Mouse (Mus musculus): Measurements from ENCODE around the gene Hmgb1. TPM values are rescaled to one million over a fixed set of nuclear protein-coding genes. Genes with fewer than 3 reads are reported as not detected.

Gene Hmgb1
- polyA plus RNA-seq, 2 experiments: 577 to 1,456 TPM

DNA sequence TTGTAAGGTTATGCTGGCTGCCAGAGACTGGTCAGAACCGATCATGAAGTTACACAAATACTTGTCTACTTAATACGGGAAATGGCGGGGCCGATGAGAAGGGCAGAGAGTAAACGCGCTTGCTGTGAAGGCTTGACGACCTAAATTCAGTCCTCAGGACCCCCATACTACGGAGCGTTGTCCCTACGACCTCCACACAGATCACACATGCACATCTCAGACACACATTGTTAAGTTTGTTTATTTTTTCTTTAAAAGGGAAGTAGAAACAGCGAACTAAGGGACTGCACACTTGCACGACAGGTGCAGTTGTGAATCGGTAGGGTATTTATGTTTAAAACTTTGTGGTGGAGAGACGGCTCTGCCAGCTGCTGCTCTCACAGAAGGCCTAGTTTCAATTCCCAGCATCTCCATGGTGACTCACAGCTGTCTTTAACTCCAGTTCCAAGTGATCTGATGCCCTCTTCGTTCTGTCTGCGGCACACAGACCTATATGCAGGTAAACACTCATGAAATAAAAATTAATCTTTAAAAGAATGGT lies 64.9 kb downstream of the Hmgb1 start:
- no peak overlapping the region for H3K4me2 ChIP-seq (replicated peaks; ENCODE audit: low read depth, low read length, severe bottlenecking)
- H3K4me1 ChIP-seq (ENCODE audit: control insufficient read depth, insufficient read depth, low read length): 0 out of 2 replicates have a peak, but pooled peaks cover 3% of the 10 kb centered on the region
- no peak overlapping the region for H3K27ac ChIP-seq (replicated peaks; ENCODE audit: low read depth, low read length)
- no peaks in the 10 kb centered on the region for H3K9me3 ChIP-seq (ENCODE audit: control insufficient read depth, low read length)
- ATAC-seq (ENCODE audit: low FRiP score, low read depth) (no peak), DNase-seq (ENCODE audit: low spot score) (no peak)
- TF ChIP-seq POLR2A (IDR thresholded peaks at IDR 0.05; ENCODE audit: borderline replicate concordance, extremely low read depth, insufficient read depth, insufficient read length): no peak
- H3K27me3 ChIP-seq (ENCODE audit: control insufficient read depth, insufficient read depth, low read length): no peaks in the 10 kb centered on the region
- WGBS: 90% methylated on average over 16 of the region's 16 CpGs
- no peak overlapping the region for H3K4me3 ChIP-seq (replicated peaks; ENCODE audit: low read length)
- no peaks in the 10 kb centered on the region for H3K36me3 ChIP-seq (ENCODE audit: control insufficient read depth, insufficient read depth, low read length)
- no peak overlapping the region for H3K9ac ChIP-seq (ENCODE audit: low read depth, low read length, severe bottlenecking)

DNA sequence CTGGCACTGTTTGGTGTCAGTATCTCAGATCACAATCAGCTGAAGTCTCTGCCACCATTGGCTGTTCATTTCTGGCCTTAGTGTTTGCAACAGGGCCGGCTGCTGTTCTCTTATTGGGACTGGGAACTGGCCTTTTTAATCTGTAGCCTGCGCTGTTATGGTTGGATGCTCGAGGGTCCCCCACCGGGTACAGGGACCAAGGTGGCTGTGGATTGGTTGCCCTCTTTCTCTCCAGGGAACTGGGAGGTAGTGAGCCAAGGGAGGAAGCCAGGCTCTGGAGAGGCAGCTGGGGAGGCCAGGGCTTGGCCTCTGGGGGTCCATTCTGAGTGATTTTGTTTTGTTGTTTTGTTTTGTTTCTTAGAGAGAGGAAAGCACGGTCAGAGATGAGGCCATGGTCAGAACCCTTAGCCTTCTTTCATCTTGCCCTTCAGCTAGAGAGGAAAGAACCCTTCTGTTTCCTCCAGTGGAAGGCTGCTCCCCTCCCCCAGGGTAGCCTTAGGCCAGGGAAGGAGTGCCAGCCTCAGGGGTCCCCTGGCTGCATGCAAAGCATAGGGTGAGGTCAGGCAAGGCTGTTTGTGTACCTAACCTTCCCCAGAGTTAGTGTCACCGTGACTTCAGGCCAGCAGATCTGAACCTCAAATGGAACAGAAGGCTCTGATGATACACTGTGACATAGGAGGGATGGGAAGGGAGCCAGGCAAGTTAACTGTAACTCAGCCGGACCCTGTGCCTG lies 66.3 kb downstream of the Hmgb1 start:
- Histone ChIP-seq H3K4me1 (ENCODE audit: control insufficient read depth, insufficient read depth, low read length) (0 out of 2 replicates have a peak, but pooled peaks cover 3% of the 10 kb centered on the region), H3K27me3 (ENCODE audit: control insufficient read depth, insufficient read depth, low read length) (no peaks in the 10 kb centered on the region), H3K9ac (ENCODE audit: low read depth, low read length, severe bottlenecking) (no peak overlapping the region), H3K4me3 (replicated peaks; ENCODE audit: low read length) (no peak overlapping the region), H3K36me3 (ENCODE audit: control insufficient read depth, insufficient read depth, low read length) (no peaks in the 10 kb centered on the region), H3K9me3 (ENCODE audit: control insufficient read depth, low read length) (no peaks in the 10 kb centered on the region), H3K27ac (replicated peaks; ENCODE audit: low read depth, low read length) (no peak overlapping the region), H3K4me2 (replicated peaks; ENCODE audit: low read depth, low read length, severe bottlenecking) (no peak overlapping the region)
- DNase-seq (ENCODE audit: low spot score) (no peak), ATAC-seq (ENCODE audit: low FRiP score, low read depth) (no peak)
- TF ChIP-seq POLR2A (IDR thresholded peaks at IDR 0.05; ENCODE audit: borderline replicate concordance, extremely low read depth, insufficient read depth, insufficient read length): no peak
- 33% methylated on average over 7 of the region's 7 CpGs for WGBS

DNA sequence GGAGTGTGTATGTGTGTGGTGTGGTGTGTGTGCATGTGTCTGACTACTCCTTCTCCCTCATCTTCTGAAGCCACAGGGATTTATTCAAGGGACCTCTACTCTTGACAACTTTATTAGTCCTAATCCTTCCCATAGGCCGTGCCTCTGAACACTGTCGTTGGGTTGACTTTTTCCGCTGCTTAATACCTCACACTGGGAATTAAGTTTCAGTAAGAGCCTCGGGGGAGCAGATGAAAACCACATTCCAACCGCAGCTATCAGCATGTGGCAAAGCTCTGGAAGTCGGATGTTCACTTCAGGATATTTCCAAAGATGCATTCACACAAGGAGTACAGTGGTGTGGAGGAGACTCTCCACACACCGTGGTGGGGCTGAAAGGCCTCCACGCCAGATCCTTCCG lies 69.7 kb downstream of the Hmgb1 start:
- DNase-seq (ENCODE audit: low spot score) (peak; percentile 41), ATAC-seq (ENCODE audit: low FRiP score, low read depth) (no peak)
- no peaks in the 10 kb centered on the region for H3K36me3 ChIP-seq (ENCODE audit: control insufficient read depth, insufficient read depth, low read length)
- H3K4me2 ChIP-seq (replicated peaks; ENCODE audit: low read depth, low read length, severe bottlenecking): no peak overlapping the region
- no peak overlapping the region for H3K27ac ChIP-seq (replicated peaks; ENCODE audit: low read depth, low read length)
- H3K27me3 ChIP-seq (ENCODE audit: control insufficient read depth, insufficient read depth, low read length): no peaks in the 10 kb centered on the region
- H3K4me1 ChIP-seq (ENCODE audit: control insufficient read depth, insufficient read depth, low read length): 0 out of 2 replicates have a peak, but pooled peaks cover 3% of the 10 kb centered on the region
- H3K9me3 ChIP-seq (ENCODE audit: control insufficient read depth, low read length): no peaks in the 10 kb centered on the region
- TF ChIP-seq POLR2A (IDR thresholded peaks at IDR 0.05; ENCODE audit: borderline replicate concordance, extremely low read depth, insufficient read depth, insufficient read length): no peak
- 35% methylated on average over 9 of the region's 9 CpGs for WGBS
- no peak overlapping the region for H3K9ac ChIP-seq (ENCODE audit: low read depth, low read length, severe bottlenecking)
- H3K4me3 ChIP-seq (replicated peaks; ENCODE audit: low read length): no peak overlapping the region

DNA sequence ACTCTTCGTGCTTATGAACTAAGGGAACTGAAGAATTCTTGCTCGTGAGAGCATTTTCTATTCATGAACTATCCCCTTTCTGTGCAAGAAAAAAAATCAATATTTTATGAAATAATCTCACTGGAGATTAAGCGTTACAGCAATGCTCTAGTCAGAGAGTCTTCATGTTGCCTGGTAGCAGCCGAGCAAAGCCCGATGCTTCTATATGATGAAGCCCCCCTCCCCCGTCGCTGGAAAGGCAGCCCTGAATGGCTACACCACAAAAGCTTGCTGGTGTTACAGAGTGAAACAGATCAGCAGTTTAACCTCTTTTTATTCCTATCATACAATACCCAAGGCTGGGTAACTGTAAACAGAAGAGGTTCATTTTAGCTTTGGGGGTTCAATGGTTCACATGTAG lies 70.3 kb downstream of the Hmgb1 start:
- Histone ChIP-seq H3K27ac (replicated peaks; ENCODE audit: low read depth, low read length) (no peak overlapping the region), H3K4me2 (replicated peaks; ENCODE audit: low read depth, low read length, severe bottlenecking) (no peak overlapping the region), H3K9ac (ENCODE audit: low read depth, low read length, severe bottlenecking) (no peak overlapping the region), H3K4me3 (replicated peaks; ENCODE audit: low read length) (no peak overlapping the region), H3K4me1 (ENCODE audit: control insufficient read depth, insufficient read depth, low read length) (0 out of 2 replicates have a peak, but pooled peaks cover 3% of the 10 kb centered on the region), H3K9me3 (ENCODE audit: control insufficient read depth, low read length) (no peaks in the 10 kb centered on the region), H3K36me3 (ENCODE audit: control insufficient read depth, insufficient read depth, low read length) (no peaks in the 10 kb centered on the region), H3K27me3 (ENCODE audit: control insufficient read depth, insufficient read depth, low read length) (no peaks in the 10 kb centered on the region)
- 84% methylated on average over 7 of the region's 7 CpGs for WGBS
- TF ChIP-seq POLR2A (IDR thresholded peaks at IDR 0.05; ENCODE audit: borderline replicate concordance, extremely low read depth, insufficient read depth, insufficient read length): no peak
- DNase-seq (ENCODE audit: low spot score) (no peak), ATAC-seq (ENCODE audit: low FRiP score, low read depth) (no peak)

DNA sequence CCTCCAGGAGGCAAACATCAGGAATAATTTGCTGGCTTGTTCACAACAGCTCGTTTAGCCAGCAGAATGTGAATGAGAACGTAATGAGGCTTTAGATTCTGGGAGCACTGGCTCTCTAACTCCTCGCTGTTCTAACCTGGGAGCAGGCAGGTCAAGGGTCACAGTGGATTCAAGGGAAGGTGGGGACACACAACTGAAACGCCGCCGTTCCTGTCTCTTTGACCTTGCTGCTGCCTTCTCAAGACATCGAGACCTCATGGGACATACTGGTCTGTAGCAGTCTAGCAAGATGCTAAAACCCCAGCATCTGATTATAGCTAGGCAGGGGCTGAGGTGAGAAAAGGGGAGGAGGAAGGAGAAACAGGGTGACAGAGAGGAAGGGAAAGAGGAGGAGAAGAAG lies 70.8 kb downstream of the Hmgb1 start:
- no peak overlapping the region for H3K9ac ChIP-seq (ENCODE audit: low read depth, low read length, severe bottlenecking)
- no peak overlapping the region for H3K4me2 ChIP-seq (replicated peaks; ENCODE audit: low read depth, low read length, severe bottlenecking)
- DNase-seq (ENCODE audit: low spot score) (no peak), ATAC-seq (ENCODE audit: low FRiP score, low read depth) (no peak)
- no peaks in the 10 kb centered on the region for H3K27me3 ChIP-seq (ENCODE audit: control insufficient read depth, insufficient read depth, low read length)
- no peak for TF ChIP-seq POLR2A (IDR thresholded peaks at IDR 0.05; ENCODE audit: borderline replicate concordance, extremely low read depth, insufficient read depth, insufficient read length)
- H3K36me3 ChIP-seq (ENCODE audit: control insufficient read depth, insufficient read depth, low read length): no peaks in the 10 kb centered on the region
- no peak overlapping the region for H3K27ac ChIP-seq (replicated peaks; ENCODE audit: low read depth, low read length)
- H3K4me1 ChIP-seq (ENCODE audit: control insufficient read depth, insufficient read depth, low read length): 0 out of 2 replicates have a peak, but pooled peaks cover 3% of the 10 kb centered on the region
- no peaks in the 10 kb centered on the region for H3K9me3 ChIP-seq (ENCODE audit: control insufficient read depth, low read length)
- H3K4me3 ChIP-seq (replicated peaks; ENCODE audit: low read length): no peak overlapping the region
- 59% methylated on average over 7 of the region's 7 CpGs for WGBS

All from limb, embryonic 14.5 days (tissue).